In genomic region chr13:42121106-42121776, GRCm38 (mm10) we compare ENCODE assay signal across 28 mouse cellular contexts.
A peak's percentile ranks its signal among the peaks of the same experiment; 100 is the strongest.
DNase-seq lines count a peak whose midpoint lies in the region; ATAC-seq lines count a peak whose summit lies in the region.
"Had no signal": no experiment of that assay in that cellular context is flagged by ENCODE, and none has a peak within 500 bp of the region (broad histone marks: within the 10 kb centered on the region; RNA-seq: fewer than 3 reads in every experiment).

No protein-coding gene starts in this region.

- peaks cover 8% of the 10 kb centered on the region for H3K4me1 ChIP-seq in heart, embryonic 10.5 days
- no peaks in the 10 kb centered on the region for H3K4me1 ChIP-seq in midbrain, embryonic 10.5 days
- H3K4me1 ChIP-seq in midbrain, embryonic 16.5 days (ENCODE audit: control insufficient read depth, insufficient read depth, low read length), result 0 out of 2 replicates have a peak, but pooled peaks cover 5% of the 10 kb centered on the region
- peaks cover 10% of the 10 kb centered on the region; the same call in 1 of the 2 replicates for H3K4me1 ChIP-seq in neural tube, embryonic 15.5 days
- H3K4me1 ChIP-seq: embryonic facial prominence, embryonic 10.5 days; forebrain, embryonic 13.5 days had no signal

- H3K9me3 ChIP-seq in heart, embryonic 10.5 days, result no peaks in the 10 kb centered on the region
- H3K9me3 ChIP-seq in midbrain, embryonic 10.5 days (replicated peaks), result no peaks in the 10 kb centered on the region
- no peaks in the 10 kb centered on the region for H3K9me3 ChIP-seq in midbrain, embryonic 16.5 days (replicated peaks; ENCODE audit: control insufficient read depth, low read length, poor library complexity, severe bottlenecking)
- no peaks in the 10 kb centered on the region for H3K9me3 ChIP-seq in neural tube, embryonic 15.5 days (replicated peaks)
- H3K9me3 ChIP-seq: embryonic facial prominence, embryonic 10.5 days; embryonic facial prominence, embryonic 13.5 days; forebrain, embryonic 13.5 days; G1E; heart, embryonic 12.5 days; heart, embryonic 15.5 days had no signal

- no peak overlapping the region for H3K27ac ChIP-seq in heart, embryonic 10.5 days
- H3K27ac ChIP-seq in midbrain, embryonic 10.5 days (replicated peaks), result 0 out of 2 replicates have a peak overlapping the region, but pooled peaks have one; percentile 9
- H3K27ac ChIP-seq in midbrain, embryonic 16.5 days (ENCODE audit: low read length), result no peak overlapping the region
- no peak overlapping the region for H3K27ac ChIP-seq in neural tube, embryonic 15.5 days (replicated peaks)
- H3K27ac ChIP-seq: embryonic facial prominence, embryonic 10.5 days; embryonic facial prominence, embryonic 13.5 days; forebrain, embryonic 13.5 days; gastrocnemius, adult 2 months; heart, embryonic 15.5 days had no signal

- no peak for ATAC-seq in midbrain, embryonic 16.5 days
- ATAC-seq in neural tube, embryonic 15.5 days (ENCODE audit: low FRiP score), result peak; percentile 17; the same call in 1 of the 2 replicates
- ATAC-seq: forebrain, embryonic 13.5 days had no signal

- no peak overlapping the region for H3K9ac ChIP-seq in midbrain, embryonic 16.5 days (ENCODE audit: low read depth, low read length)
- no peak overlapping the region for H3K9ac ChIP-seq in neural tube, embryonic 15.5 days (replicated peaks)
- H3K9ac ChIP-seq: embryonic facial prominence, embryonic 13.5 days; forebrain, embryonic 13.5 days; forebrain, postnatal 0 days; heart, embryonic 12.5 days; heart, embryonic 15.5 days had no signal

- 77% methylated on average over 5 of the region's 5 CpGs for WGBS in heart, embryonic 10.5 days
- 89% methylated on average over 5 of the region's 5 CpGs for WGBS in midbrain, embryonic 10.5 days
- 81% methylated on average over 5 of the region's 5 CpGs for WGBS in midbrain, embryonic 16.5 days
- WGBS in neural tube, embryonic 15.5 days, result 78% methylated on average over 5 of the region's 5 CpGs

- H3K4me3 ChIP-seq in heart, embryonic 10.5 days, result no peak overlapping the region
- no peak overlapping the region for H3K4me3 ChIP-seq in midbrain, embryonic 10.5 days
- no peak overlapping the region for H3K4me3 ChIP-seq in midbrain, embryonic 16.5 days (ENCODE audit: low read depth, low read length)
- no peak overlapping the region for H3K4me3 ChIP-seq in neural tube, embryonic 15.5 days (replicated peaks)
- H3K4me3 ChIP-seq: embryonic facial prominence, embryonic 10.5 days; embryonic facial prominence, embryonic 13.5 days; erythroblast, embryonic 14.5 days; forebrain, embryonic 13.5 days; gastrocnemius, adult 2 months; heart, embryonic 12.5 days; heart, embryonic 15.5 days had no signal

- H3K36me3 ChIP-seq in heart, embryonic 10.5 days, result peaks cover 8% of the 10 kb centered on the region; the same call in 1 of the 2 replicates
- H3K36me3 ChIP-seq in midbrain, embryonic 10.5 days, result peaks cover 8% of the 10 kb centered on the region
- no peaks in the 10 kb centered on the region for H3K36me3 ChIP-seq in midbrain, embryonic 16.5 days (ENCODE audit: control insufficient read depth, insufficient read depth, low read length)
- peaks cover 6% of the 10 kb centered on the region; the same call in 1 of the 2 replicates for H3K36me3 ChIP-seq in neural tube, embryonic 15.5 days

- H3K4me2 ChIP-seq in midbrain, embryonic 16.5 days (ENCODE audit: low read length), result no peak overlapping the region
- H3K4me2 ChIP-seq in neural tube, embryonic 15.5 days, result no peak overlapping the region
- H3K4me2 ChIP-seq: embryonic facial prominence, embryonic 13.5 days; forebrain, embryonic 13.5 days; heart, embryonic 12.5 days; heart, embryonic 15.5 days had no signal

- peak; percentile 36 for DNase-seq in heart, embryonic 10.5 days (ENCODE audit: low spot score)
- DNase-seq in heart, postnatal 10 days, result no peak
- DNase-seq in midbrain, embryonic 10.5 days (ENCODE audit: low spot score), result no peak
- DNase-seq in neural tube, embryonic 10.5 days (ENCODE audit: extremely low spot score, low spot score), result no peak
- no peak for DNase-seq in urinary bladder, postnatal 14 days (ENCODE audit: low spot score)
- DNase-seq: adrenal gland, adult 2 months; adrenal gland, postnatal 14 days; B cell, adult 2 months; cerebellum, adult 11 months; cerebellum, adult 2 months; cerebellum, adult 9-11 months; embryo, embryonic 11 days; forebrain, postnatal 0 days; gastrocnemius, adult 2 months; gastrocnemius, postnatal 14 days; heart, adult 11 months; heart, postnatal 14 days; heart, postnatal 4 days had no signal

- H3K27me3 ChIP-seq in heart, embryonic 10.5 days (ENCODE audit: insufficient read depth, poor library complexity, severe bottlenecking), result no peaks in the 10 kb centered on the region
- H3K27me3 ChIP-seq in midbrain, embryonic 10.5 days (ENCODE audit: low read depth, poor library complexity, severe bottlenecking), result no peaks in the 10 kb centered on the region
- H3K27me3 ChIP-seq in midbrain, embryonic 16.5 days (ENCODE audit: control insufficient read depth, insufficient read depth, low read depth, low read length), result no peaks in the 10 kb centered on the region
- no peaks in the 10 kb centered on the region for H3K27me3 ChIP-seq in neural tube, embryonic 15.5 days (replicated peaks)
- H3K27me3 ChIP-seq: CH12.LX; embryonic facial prominence, embryonic 13.5 days; forebrain, embryonic 13.5 days; heart, embryonic 12.5 days; heart, embryonic 15.5 days had no signal

- intact Hi-C loops in heart, postnatal 10 days (cut with DNase I), result no loop called here
